Mouse (Mus musculus): ENCODE measurements around the gene Gprc6a.

Gprc6a gene

DNA sequence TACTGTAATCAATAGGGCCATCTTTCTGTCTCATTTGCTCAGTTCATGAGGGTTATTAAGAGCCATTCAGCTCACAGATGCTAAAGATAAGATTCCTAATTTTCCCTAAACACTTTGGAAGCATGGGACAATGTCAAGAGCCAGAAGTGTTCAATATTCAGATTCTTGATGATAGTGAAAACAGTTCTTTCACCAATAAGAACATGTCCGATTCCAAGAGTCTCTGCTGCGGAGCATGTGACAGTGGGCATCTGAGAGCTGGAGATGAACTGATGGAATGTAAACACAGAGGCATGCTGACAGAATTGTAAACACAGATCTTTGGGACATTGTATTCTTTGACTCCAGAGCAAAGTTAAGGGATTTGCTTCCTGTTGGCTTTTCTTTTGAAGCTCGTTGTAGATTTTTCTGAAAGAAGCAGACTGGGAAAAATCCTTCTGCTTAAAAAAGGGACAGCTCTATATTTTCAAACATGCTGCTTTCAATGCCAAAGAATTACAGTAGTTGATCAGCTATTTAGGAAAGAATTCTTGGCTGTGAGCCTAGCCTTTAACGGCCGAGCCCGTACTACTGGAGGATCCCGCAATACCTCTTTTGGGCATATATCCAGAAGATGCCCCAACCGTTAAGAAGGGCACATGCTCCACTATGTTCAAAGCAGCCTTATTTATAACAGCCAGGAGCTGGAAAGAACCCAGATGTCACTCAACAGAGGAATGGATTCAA lies at the start of gene Gprc6a:
Gprc6a (minus strand) TSS at position 51 of the 726 bp plus-strand sequence.
- no peak for DNase-seq (ENCODE audit: low read depth, low spot score)

DNA sequence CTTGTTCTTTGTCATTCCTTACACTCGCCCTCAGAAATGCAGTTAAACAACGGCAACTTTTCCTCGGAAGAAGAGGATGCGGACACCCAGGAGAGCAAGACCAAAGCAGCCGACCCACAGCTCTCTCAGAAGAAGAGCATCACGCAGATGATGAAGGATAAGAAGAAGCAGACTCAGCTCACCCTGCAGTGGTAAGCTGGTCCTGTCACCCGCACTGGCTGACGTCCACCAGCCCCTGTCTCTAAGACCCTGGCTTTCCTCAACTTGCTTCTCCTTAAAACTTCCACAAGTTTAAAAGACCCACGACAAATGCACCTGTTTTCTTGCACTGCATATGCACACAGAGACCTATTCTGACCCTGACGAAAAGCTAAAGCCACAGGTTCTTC lies 47.0 kb upstream of the Gprc6a start:
- DNase-seq (ENCODE audit: low read depth, low spot score) = no peak

DNA sequence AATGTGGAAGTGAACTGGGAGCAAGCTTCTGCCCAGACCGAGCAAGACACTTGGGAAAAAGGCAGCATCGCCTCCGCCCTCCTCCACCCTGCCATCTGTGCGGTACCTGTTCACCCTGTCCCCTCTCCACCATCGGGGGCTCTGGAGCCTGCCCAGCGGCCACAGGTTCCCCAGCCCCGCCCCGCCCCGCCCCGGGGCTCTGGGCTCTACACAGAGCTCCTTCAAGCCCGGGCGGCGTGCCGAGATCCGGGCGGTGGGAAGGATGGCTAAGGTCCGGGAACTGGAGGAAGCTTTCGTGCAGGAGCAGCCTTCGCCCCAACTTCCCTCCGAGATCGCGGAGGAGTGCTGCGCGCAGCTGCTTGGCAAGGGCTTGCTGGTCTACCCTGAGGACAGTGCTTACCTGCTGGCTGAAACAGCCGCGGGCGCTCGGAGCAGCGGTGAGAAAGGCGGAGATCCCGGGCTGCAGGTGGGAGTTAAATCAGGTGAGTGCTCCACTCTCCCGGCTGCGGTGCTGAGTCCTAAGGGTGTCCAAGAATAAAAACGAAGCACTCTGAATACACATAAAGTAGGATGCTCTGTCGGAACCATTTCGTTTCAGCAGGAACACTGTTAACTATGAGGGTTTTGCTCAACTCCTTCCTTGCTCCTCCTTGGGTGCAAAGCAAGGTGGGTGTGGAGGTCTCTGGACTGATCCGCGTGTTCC lies 46.4 kb upstream of the Gprc6a start, which contains the start of gene Rfx6:
Rfx6 (plus strand) TSS at position 209 of the 703 bp plus-strand sequence.
- DNase-seq (ENCODE audit: low read depth, low spot score) = no peak

DNA sequence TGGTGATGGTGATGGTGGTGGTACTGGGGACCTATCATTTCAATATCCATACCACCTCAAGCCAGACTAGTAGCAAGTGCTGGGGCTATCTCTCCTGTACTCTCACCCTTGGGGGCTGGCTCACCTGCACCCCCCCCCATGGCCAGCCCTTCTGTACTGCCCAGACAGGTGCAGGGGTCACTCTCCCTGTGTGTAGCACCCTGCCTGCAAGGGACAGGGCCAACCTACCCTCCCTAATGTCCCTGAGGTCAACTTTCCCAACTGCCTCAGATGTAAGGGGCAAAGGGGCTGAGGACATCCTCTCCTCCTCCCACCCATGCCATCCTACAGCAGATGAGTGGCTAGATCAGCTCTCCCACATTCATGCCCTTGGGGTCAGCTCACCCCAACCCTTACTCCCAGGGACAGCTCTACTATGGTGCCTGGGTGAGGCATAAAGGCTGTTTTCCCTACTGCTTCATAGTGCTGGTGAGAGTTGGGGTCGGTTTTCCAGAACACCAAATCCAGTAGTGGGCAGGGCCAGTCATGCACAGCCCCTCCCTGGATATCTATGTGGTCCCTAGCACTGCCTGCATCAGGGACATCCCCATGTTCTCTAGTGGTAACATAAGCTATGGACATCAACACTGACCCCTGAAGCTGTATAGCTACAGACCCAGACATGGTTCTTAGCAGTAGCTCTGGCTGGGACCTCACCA lies 41.0 kb upstream of the Gprc6a start:
- DNase-seq (ENCODE audit: low read depth, low spot score) = no peak

DNA sequence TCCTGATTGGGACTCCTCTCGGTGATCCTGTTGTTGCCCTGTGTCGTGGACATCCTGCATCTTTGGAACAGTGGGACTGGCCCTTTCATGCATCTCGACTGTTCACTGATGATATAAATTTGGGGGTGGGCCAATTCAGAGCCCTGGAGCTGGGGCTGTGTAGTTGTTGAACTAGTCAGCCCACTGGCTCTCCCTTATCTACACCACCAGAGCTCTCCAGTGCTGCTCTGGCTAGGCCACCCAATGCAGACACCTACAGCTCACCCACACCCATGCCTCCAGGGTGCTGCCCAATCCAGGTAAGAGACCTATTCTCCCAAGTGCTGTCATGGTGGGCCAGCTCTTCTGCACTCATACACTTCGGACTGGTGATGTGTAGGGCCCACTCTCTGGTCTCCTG lies 40.3 kb upstream of the Gprc6a start:
- DNase-seq (ENCODE audit: low read depth, low spot score) = no peak

DNA sequence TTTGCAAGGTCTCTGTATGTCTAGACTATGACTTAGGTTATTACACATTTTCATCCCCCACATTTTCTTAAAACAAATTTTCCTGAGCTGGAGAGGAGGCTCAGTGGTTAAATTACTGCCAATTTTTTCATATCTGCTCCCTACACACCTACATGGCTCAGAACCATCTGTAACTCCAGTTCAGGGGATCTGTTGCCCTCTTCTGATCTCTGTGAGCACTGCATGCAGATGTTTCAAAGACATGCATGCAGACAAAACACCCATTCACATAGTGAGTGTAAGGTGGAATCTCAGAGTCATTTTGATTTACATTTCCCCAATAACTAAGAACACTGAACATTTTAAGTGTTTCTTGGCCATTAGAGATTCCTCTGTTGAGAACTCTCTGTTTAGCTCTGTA lies 38.1 kb upstream of the Gprc6a start:
- peak; percentile 22 for DNase-seq (ENCODE audit: low read depth, low spot score)

DNA sequence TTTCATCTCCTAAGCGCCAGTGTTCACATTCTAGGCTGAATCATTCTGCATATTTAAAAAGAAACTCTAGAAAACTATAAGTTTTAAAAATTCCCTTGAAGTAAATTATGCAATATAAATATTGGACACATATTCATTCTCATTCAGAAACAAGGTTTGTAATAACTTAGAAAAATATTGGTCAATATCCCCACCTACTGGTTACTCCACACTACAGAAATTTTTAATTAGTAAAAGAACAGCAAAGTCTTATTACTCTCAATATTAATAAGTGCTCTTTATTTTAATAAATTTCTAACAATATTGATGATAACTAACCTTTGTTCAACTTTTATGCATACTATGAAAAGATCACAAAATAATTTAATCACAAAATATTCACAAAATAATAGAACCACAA lies 26.1 kb upstream of the Gprc6a start:
- peak; percentile 24 for DNase-seq (ENCODE audit: low read depth, low spot score)

DNA sequence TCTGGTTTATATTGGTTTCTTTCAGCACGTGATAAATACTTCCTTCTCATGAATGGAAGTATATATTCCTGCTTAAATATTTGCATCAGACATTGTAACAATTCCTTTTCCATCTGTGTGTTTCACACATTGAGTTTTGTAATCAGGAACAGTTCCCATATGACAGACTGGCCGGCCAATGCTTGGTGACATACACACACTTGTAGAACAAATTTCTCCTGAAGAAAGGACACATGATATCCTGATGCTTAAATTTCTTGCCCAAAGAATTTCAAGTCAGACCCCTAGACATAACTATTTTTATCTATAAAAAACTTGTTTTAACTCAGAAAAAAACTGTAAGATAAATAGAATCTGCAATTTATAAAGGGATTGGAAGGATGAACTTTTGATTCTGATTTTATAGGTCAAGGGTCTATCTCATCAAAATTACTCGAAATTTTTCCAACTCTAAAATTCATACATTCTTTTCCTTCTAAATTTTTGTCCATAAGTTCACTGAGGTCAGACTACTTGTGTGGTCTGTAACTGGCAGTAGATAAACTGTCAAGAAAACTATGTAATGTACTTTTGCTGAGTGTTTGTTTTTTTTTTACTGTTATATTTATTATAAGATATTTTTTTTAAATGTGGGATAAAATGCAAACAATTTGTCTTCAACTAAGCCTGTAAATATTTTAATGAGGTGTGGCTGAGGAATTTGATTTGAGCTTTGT lies 18.4 kb upstream of the Gprc6a start:
- no peak for DNase-seq (ENCODE audit: low read depth, low spot score)

DNA sequence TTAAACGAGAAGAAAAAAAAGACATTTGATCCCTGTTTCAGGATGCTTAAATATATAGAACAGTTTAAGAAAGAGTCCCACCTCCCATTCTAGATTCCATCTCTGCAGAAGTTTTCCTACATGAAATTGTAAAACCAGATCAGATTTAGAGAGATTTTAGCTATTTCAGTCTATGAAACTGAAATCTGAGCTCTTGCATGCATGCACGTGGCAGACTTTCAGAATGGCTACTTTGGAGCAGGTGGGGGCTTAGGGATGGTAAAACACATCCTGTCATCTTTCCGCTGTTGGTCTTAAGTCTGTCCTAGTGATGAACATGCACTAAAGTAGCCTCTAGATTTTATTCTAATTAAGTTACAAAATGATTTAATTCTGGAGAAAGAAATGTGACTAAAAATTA lies 10.1 kb downstream of the Gprc6a start:
- DNase-seq (ENCODE audit: low read depth, low spot score) = no peak

DNA sequence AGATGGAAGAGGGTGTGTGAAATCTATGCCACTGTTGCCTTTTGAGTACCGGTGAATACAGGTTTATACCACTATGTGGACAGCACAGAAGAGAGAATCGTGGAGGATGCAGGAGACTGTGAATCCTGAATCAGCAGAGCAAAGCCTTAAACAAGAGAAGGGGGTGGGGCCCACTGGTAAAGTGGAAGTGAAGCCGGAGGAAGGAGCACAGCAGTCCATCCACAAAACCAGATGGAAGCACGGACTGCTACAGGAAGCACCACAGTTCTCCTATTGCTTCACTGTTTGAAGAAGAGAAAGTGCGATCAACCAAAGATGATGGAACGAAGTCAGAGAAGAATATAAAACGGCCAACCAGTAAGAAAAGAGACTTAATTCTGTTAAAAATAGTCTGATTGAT lies 11.1 kb downstream of the Gprc6a start:
- DNase-seq (ENCODE audit: low read depth, low spot score) = no peak

DNA sequence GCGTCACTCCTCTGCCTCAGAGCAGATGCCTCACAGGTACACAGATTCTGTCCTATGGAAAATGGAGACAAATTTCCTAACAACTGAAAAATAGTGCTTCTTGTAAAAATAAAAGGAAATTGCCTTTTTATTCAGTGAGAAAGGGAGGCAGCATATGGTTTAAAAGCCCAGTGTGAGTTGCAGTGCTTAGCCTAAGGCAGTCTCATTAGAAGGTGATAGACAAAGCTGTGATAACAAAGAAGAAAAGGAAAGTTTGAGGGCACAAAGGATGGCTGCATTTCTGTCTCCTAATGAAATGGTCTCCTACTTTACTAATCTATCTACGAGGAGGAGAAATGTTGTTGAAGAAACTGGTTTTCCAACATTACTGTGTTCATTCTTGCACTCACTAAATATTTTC lies 12.7 kb downstream of the Gprc6a start:
- DNase-seq (ENCODE audit: low read depth, low spot score) = no peak

DNA sequence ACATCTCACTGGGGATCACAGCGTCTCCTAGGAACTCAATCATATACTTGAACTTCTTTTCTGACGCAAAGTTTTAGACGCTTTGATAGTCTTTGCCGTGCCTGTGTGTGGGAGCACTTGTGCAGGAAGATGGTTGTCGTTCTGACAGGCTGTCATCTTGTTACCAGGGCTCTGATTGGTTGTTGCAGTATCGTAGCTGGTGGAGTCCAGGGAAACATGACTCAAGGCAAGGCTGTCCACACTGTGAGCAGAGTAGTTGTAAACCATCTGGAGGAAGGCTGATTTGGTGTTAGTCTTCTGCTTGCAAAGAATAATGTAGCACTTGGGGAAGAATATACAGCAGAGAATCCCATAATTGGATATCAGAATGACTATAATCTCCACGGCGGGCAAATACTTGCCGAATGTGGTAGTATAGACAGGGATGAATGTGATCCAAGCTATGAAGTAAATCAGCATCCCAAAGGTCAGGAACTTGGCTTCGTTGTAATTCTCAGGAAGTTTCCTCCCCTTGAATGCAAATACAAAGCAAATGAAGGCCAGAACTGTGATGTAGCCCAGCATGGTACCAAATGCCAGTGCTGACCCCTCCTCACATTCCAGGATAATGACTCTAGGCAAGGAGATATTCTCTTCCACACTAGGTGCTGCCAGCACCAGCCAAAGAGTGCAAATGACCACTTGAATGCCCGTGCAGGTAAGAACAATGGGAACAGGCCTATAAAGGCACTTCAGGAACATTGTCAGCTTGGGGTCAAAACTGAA lies 16.3 kb downstream of the Gprc6a start:
- DNase-seq (ENCODE audit: low read depth, low spot score) = no peak

DNA sequence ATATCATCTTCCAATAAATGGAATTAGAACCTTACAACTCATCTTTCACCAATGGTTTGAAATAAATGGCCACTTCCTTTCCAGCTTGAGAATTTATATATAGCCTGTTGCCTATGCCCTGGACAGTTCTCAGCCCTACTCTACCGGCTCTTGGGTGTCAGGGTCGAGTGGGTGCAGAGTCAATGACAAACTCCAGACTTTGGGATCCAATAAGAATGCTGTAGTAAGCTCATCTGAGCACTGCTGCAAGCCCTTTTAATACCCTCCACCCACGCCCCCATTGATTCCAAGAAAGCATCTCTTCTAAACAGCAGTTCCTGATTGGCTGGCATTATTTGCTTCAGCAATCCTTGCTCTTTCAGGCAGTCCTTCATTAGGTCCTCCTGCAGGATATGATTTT lies 17.8 kb downstream of the Gprc6a start:
- no peak for DNase-seq (ENCODE audit: low read depth, low spot score)

DNA sequence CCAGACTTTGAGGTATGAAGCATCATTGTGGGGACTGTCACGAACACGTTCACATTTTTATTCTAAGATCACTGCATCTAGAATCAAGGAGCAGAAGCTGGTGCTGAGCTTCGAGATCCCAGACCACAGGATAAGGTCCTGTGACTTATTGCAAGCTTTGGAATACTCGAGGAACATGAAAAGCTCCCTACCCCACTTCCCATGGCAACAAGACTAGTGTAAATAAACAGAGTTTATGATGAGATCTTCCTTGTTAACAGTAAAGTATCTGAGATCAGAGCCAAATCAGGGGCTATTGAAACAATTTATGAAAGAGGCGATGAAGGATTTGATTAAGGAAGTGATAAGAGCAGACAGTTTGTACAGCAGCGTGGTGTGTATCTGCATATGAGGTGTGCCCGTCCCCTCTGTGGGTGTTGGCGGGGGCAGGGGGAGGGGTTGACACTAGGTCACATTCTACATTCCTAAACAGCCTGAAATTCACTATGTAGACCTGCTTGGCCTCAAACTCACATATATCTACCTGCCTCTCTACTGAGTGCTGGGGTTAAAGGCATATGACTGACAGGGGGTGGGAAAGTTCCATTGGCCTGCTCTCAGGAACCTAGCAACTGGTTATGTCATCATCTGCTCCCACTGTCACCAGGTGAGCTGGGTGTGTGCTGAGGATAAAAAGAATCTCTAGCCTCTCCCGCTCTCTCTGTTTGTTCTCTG lies 19.1 kb downstream of the Gprc6a start:
- no peak for DNase-seq (ENCODE audit: low read depth, low spot score)

DNA sequence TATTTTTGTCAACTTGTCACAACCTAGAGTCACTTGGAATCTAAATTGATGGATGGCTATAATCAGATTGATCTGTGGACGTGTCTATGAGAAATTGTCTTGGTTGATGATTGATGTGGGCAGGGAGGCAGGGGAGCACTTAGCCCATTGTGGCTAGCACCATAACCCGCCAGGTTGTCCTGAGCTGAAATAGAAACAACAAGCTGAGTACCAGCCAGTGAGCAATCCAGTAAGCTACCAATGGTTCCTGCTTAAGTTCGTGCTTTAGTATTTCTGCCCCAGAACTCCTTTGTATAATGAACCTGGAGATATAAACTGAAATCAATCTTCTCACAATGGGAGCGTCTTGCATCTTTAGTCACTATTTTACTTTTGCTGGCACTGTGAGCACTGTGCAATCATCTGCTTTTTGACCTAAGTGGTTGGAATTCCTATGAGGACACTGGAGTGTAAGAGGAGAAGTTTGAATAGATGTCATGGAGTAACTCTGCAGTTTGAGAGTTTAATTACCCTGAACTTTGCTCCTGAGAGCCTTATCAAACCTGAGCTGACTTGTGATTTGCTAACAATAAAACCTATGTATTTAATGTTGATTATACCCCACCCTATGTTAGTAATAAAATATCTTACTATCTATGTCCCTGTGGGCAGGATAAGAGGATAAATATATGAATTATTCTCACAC lies 21.4 kb downstream of the Gprc6a start:
- no peak for DNase-seq (ENCODE audit: low read depth, low spot score)

DNA sequence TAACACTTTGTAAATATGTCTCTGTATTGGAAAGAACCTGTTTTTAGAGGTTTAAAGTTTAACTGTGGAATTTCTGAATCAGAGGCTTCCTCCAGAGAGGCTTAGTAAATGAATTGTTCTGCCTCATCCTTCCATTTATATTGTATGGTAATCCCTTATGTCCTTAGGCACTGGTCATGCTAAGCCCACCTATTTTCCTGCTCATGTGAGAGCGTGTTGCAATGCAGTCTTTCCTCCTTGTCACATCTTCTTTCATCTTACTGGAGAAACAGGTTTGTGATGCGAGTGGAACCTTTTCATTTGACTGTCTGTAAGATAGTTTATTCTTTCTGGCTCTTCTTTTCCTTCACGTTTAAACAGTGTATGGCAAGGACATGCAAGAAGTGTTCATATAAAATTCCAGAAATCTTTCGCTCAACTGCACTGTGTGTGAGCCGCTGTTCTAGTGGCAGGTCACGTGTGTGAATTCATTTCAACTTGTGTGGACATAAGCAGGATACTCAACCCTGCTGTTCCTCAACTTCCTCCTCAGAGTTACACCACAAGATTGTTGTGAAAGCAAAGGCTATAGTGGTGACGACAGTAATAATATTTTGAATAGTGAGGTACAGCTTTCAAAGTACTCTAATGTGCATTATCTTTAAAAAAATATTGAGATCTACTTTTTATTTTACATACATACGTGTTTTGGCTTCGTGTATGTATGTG lies 34.2 kb downstream of the Gprc6a start:
- DNase-seq (ENCODE audit: low read depth, low spot score) = no peak

DNA sequence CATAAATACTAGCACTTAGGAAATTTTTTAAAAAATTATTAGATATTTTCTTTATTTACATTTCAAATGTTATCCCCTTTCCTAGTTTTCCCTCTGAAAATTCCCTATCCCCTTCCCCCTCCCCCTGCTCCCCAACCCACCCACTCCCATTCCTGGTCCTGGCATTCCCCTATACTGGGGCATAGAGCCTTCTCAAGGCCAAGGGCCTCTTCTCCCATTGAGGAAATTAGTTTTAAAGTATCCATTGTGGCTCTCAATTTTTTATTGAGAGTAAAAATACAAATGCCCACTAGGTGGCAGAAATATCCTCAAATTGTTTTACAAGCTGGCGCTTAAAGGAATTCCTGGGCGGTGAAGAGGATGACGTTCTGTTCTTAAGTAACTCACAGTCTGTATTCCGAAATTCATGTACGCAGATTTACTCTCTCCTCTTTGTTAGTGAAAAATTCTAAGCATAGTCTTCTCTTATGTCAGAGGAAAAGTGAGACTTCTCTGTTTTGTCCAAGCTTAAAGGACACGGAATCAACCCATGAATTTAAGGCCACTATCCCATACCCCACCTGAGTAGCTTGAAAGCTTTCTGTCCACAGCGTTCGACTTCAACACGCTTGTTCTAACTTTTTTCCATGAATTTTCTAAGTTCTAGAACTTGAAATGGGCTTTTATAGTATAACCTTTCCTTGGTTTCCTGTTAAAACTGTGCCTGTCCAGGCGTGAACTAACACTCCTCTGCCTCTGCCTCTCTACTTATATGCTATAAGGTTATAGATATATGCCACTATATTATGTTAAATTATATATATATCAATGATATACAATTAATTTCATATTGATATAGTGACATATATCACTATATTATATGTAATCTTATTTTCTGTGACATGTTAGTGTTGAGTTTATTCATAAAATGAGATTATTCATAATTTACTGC lies 36.0 kb downstream of the Gprc6a start:
- peak; percentile 51 for DNase-seq (ENCODE audit: low read depth, low spot score)

DNA sequence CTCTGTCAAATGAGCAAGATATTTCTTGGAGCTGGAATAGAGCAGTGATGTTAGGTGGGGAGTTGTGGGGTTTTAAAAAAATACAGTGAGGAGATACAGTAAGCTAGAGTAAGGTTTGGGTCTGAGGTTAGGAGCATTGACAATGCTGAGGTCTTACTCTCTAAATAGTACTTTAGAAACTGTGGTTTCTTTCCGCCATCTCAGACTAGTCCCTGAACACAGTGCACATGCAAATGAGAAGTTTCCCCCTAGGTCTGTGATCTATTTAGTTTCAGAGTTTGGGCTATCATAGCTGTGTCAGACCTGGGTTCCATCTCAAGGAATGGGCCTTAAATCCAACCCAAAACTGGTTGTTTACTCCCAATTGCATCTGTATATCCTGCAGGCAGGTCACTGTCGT lies 39.7 kb downstream of the Gprc6a start:
- DNase-seq (ENCODE audit: low read depth, low spot score) = peak; percentile 36

All from A20 (cell line).